Mouse (Mus musculus): ENCODE results near the gene Fam214b.
A peak's percentile ranks its signal among the peaks of the same experiment; 100 is the strongest.

Fam214b gene

GRCm38 (mm10) chr4:43038567-43039495 lies 7.2 kb downstream of the Fam214b start:
- DNase-seq (ENCODE audit: low spot score in 2 of 2) = peak in 1 of 2 experiments; percentile 68

- DNase-seq (ENCODE audit: low spot score in 2 of 2) = no peak
These were observed 8.0 kb downstream of the Fam214b start for GRCm38 (mm10) chr4:43037860-43038566.

GRCm38 (mm10) chr4:43036356-43036755 lies 9.7 kb downstream of the Fam214b start:
- no peak for DNase-seq (ENCODE audit: low spot score in 2 of 2)

DNA sequence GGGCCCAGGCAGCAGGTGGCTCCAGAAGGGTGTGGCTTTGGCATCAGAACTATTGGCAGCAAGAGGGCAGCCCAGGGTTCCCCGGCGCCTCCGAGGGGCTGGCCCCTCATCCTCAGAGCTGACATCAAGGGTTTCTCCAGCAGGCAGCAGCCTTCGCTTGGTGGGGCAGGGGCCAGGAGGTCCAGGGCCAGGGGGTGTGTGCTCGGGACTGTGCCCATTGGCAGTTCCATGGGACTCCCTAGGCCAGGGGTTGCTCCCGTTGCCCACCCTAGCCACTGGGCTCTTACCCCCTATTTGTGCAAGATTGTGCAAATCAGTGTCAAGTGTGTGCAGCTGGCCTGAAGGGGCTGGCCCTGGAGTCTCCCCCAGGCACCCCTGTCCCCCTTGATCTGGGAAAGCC lies 10.2 kb downstream of the Fam214b start:
- no peak for DNase-seq (ENCODE audit: low spot score in 2 of 2)

- DNase-seq (ENCODE audit: low spot score in 2 of 2) = no peak
These were observed 12.5 kb downstream of the Fam214b start for GRCm38 (mm10) chr4:43033481-43033880.

- DNase-seq (ENCODE audit: low spot score in 2 of 2) = no peak
These were observed 13.5 kb downstream of the Fam214b start for GRCm38 (mm10) chr4:43032501-43032900.

- peak; percentile 84 to 92 for DNase-seq (ENCODE audit: low spot score in 2 of 2)
These were observed 14.6 kb downstream of the Fam214b start, which contains the start of gene Stoml2 for GRCm38 (mm10) chr4:43031237-43031995. Gene Stoml2, minus strand, starts transcription at chr4:43031710.

DNA sequence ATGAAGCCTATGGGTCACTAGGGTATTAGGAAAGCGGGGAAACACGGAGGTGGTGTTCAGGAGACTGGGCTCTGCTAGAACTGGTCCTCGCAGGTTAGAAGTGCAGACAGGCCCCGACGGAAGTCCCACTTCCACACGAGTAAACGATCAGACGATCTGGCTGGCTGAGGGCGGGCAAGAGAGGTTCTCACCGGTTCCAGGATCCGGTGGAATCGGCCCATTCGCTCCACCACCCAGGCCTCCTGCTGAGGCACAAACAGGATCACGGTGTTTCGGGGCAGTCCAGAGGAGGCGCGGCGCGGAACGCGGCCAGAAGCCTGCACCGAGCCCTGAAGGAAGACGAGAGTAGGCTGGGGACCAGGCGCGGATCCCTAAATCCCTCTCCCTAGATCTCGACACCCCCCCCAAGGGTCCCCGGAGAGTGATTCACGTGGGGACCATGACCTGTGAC lies 15.2 kb downstream of the Fam214b start:
- no peak for DNase-seq (ENCODE audit: low spot score in 2 of 2)

DNA sequence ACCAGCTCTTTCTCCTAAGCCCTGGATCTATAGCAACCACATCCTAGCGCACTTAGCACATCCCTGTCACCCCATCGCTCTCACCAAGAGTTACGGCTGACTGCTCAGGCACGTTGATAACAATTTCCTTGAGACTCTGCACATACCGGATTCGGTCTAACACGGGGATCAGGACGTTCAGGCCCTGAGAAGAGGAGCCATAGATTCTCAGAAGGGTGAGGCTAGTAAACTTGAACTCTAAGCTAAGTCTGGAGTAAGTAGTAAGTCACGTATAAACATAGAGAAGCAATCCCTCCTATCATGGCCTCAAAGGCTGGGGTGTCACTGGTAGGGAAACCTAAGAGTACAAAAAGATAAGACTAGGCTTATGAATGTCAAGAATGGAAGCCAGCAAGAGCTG lies 15.7 kb downstream of the Fam214b start:
- DNase-seq (ENCODE audit: low spot score in 2 of 2) = no peak

DNA sequence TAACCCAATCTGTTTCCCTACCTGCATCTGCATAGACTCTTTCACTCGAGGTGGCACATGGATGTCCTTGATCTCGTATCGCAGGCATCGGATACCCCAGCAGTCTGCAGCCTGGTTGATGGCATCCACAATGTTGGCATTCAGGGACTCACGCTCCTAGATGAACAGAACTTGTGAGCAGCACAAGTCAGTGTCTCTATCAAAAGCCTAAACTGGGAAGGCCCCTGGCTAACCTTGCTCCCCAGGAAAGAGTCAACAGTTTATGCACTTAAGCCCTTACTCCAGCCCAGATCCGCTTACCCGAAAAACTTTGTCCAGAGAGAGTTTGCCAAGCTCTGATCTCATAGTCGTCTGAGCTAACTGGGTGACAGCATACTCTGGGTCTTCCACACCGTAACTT lies 16.3 kb downstream of the Fam214b start:
- DNase-seq (ENCODE audit: low spot score in 2 of 2) = no peak

DNA sequence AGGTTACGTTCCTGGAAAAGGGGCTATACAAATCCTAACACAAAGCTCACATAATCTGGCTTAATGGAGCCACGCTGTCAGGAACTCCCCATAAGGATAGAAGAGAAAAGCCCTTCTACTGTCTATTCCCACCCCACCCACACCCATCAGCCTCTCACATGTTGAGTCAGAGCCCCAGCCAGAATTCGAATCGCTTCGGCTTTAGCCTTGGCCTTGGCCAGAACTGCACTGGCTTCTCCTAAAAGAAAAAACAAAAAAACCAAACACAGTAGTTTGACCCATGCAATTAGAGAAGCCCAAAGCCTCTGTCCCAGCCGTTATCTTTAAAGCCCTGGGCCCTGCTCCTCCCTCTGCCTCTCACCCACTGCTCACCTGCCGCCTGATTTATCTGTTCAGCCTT lies 16.9 kb downstream of the Fam214b start:
- no peak for DNase-seq (ENCODE audit: low spot score in 2 of 2)

GRCm38 (mm10) chr4:43025084-43025960 lies 20.7 kb downstream of the Fam214b start, which contains the start of gene Pigo:
Gene Pigo, minus strand, starts transcription at chr4:43025819.
- DNase-seq (ENCODE audit: low spot score in 2 of 2) = peak; percentile 89 to 92

DNA sequence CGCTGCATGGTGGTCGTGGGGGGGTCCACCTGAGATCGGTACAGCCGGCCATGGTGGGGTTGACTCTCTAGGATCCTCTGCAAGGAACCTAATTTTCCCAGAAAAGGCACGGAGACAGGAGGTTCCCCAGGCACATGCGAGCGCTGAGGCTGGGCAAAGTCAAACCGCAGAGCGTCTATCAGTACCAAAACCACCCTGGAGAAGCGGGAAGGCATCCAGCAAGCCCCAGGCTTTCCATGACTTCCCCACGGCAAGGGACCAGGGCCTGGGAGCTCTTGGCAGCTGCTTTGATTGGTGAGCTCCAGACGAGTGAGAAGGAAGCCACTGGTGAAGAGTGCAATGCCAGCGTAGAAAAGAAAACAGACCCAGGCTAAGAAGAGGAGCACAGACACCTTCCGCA lies 21.3 kb downstream of the Fam214b start:
- no peak for DNase-seq (ENCODE audit: low spot score in 2 of 2)

- DNase-seq (ENCODE audit: low spot score in 2 of 2) = no peak
These were observed 24.7 kb downstream of the Fam214b start for GRCm38 (mm10) chr4:43021341-43021740.

DNA sequence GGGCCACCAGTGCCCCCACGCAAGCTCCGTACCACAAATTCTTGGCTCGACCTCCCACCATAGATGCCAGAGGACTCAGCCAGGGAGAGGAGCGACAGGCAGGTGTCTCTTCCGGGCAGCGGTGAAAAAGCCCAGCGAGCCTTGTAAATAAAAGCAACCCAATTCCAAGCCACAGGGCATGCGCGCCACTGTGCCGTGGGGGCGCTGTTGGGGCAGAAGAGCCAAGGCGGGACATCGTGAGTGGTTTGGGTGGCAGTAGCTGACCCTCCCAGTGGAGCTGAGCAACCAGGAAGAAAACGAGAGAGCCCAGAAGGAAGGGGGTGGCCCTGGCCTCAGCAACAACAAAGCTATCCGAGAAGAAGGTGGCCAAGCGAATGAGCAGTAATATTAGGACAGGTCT lies 25.1 kb downstream of the Fam214b start:
- no peak for DNase-seq (ENCODE audit: low spot score in 2 of 2)

DNA sequence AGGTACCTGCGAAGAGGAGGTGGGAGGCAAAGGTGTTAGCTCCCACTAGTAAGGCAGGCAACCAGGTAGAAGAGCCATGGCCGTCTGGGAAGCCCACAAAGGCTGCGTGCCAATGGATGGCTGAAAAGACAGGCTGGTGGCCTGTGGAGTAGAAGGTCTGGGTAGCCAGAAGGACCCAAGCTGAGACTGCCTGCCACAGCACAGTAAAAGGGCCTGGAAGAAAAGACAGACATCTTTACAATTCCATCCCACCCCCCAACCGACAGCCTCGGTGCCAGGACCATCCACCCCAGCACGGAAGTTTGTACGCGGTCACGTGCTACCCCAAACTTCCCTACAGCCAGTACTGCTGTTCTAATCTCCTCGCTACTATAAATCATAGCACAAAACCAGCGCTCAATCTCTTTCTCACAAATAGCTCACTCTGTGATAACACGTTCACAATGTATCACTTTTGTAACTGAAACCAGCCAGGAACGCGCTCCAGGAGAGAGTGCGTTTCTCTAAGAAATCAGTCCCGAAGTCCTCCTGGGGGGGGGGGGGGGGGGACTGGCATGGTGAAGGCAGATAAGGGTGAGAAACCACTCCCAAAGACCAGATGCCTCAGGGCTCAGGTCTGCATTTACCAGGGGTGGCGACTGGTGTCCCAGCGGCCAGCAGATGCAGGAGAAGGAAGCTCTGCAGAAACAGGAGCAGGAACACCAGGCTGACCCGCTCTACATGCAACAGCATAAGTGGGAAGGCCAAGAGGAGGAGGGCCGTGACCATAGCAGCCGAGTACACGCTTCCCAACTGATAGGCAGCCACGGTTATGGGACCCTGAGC lies 26.2 kb downstream of the Fam214b start:
- no peak for DNase-seq (ENCODE audit: low spot score in 2 of 2)

- no peak for DNase-seq (ENCODE audit: low spot score in 2 of 2)
These were observed 26.8 kb downstream of the Fam214b start for GRCm38 (mm10) chr4:43019176-43019575.

DNA sequence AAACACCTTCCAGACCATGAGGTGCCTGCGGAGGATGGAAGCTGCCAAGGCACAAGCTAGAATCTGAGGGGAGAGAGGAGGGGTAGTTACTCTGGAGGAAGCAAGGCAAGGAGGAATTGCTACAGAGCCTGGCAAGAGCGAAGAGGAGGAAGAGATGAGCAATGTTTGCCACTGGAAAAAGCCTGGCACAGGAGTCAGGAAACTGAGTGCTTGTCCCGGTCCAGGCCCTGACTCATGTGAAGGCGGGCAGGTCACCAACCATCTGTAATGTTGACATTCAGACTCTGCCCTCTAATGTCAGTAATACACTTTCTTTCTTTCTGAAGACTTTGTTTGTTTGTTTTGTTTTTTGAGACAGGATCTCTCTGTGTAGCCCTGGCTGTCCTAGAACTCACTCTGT lies 27.9 kb downstream of the Fam214b start:
- DNase-seq (ENCODE audit: low spot score in 2 of 2) = no peak

GRCm38 (mm10) chr4:43012091-43012490 lies 33.9 kb downstream of the Fam214b start:
- DNase-seq (ENCODE audit: low spot score in 2 of 2) = no peak
